Mouse (Mus musculus): ENCODE results near the gene Gm7951.
"Not testable (repeated sequence)": the region's sequence is repeated elsewhere in the genome, so short reads cannot be mapped to it uniquely, and the experiment has no call there.

The Gm7951 gene

DNA sequence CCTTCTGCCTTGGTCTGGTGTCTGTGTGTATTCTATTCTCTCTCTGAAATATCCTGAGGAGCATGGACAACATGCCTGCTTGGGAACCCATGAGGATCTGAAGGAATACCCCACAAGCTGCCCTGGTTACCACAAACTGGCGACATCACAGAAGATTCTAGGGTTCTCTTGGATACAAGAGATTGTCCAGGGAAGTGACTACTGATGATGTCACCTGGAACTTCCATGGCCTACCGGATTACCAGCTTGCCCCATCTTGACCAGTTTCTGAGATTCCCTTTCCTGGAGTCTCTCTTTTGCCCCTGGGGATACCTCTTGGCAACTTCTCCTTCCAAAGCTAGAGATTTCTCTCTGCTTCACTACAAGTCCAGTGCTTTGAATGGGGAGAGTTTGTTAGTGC is at the start of gene Gm7951:
Gene Gm7951, minus strand, starts transcription at position 101 of the 400 bp plus-strand sequence.
- DNase-seq (ENCODE audit: low spot score in 2 of 2): not testable (repeated sequence)

DNA sequence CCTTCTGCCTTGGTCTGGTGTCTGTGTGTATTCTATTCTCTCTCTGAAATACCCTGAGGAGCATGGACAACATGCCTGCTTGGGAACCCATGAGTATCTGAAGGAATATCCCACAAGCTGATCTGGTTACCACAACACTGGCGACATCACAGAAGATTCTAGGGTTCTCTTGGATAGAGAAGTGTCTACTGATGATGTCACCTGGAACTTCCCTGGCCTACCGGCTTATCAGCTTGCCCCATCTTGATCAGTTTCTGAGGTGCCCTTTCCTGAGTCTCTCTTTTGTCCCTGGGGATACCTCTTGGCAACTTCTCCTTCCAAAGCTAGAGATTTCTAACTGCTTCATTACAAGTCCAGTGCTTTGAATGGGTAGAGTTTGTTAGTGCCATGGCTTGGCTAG is 45.4 kb upstream of the Gm7951 start, which contains the start of gene Gm17027:
Gene Gm17027, minus strand, starts transcription at position 101 of the 400 bp plus-strand sequence.
- DNase-seq (ENCODE audit: low spot score in 2 of 2): not testable (repeated sequence)

DNA sequence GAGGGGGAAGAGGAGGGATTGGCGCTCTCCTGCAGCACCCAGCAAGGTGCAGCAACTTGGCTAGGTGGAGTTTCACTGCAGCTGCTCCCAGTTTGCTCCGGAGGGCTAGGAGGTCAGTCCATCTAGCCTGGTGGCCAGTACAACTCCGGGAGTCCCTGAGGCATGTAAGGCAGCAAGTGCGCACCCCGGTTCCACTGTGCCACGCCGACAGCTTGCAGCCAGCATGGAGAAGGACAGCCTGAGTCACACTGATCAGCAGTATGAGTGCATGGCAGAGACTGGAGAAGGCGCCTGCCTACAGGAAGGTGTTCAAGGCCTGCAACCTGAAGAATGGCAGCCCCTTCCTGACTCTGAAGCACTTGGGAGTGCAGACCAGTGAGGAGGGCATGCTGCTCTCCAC is 17.4 kb upstream of the Gm7951 start:
- not testable (repeated sequence) for DNase-seq (ENCODE audit: low spot score in 2 of 2)

DNA sequence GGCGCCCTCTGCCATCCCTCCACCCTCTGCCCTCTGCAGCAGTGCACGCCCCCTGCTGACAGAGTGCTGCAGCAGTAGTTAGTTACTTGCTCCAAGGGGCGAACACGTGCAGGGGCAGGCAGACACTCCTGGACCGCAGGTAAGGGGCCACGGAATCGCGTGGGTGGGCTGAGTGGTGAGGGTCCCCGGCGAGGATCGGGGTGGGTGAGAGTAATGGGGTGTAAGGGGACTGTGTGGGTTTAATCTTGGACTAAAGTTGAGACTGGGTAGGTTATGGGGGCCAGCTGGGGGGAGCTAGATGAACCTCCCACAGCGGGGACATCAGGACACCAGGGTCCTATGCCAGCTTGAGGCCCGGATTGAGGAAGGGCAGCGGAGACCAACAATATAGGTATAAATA is 16.6 kb upstream of the Gm7951 start:
- DNase-seq (ENCODE audit: low spot score in 2 of 2): not testable (repeated sequence)

All from frontal cortex, postnatal 25 days (tissue).